Mouse (Mus musculus): ENCODE measurements around the gene Ebf4. TPM values are rescaled to one million over a fixed set of nuclear protein-coding genes. Genes with fewer than 3 reads are reported as not detected.

The Ebf4 gene
- polyA plus RNA-seq, 1 experiment, result not detected

- no peaks in the 10 kb centered on the region for H3K4me1 ChIP-seq (ENCODE audit: control insufficient read depth, insufficient read depth, low read length)
- H3K27ac ChIP-seq (ENCODE audit: insufficient read depth, low read depth, low read length), result no peak overlapping the region
- WGBS, result 88% methylated on average over 2 of the region's 2 CpGs
- H3K4me3 ChIP-seq (ENCODE audit: insufficient read depth, low read depth, low read length), result no peak overlapping the region
- TF ChIP-seq POLR2A (IDR thresholded peaks at IDR 0.05; ENCODE audit: insufficient read depth, low read depth, low read length) (no peak), CTCF (IDR thresholded peaks at IDR 0.05; ENCODE audit: insufficient read depth, low read depth, low read length) (no peak)
Measured at GRCm38 (mm10) chr2:130388796-130389195, 93.8 kb downstream of the Ebf4 start.

- TF ChIP-seq CTCF (IDR thresholded peaks at IDR 0.05; ENCODE audit: insufficient read depth, low read depth, low read length) (no peak), POLR2A (IDR thresholded peaks at IDR 0.05; ENCODE audit: insufficient read depth, low read depth, low read length) (no peak)
- WGBS, result 90% methylated on average over 11 of the region's 11 CpGs
- no peak overlapping the region for H3K4me3 ChIP-seq (ENCODE audit: insufficient read depth, low read depth, low read length)
- no peak overlapping the region for H3K27ac ChIP-seq (ENCODE audit: insufficient read depth, low read depth, low read length)
- H3K4me1 ChIP-seq (ENCODE audit: control insufficient read depth, insufficient read depth, low read length), result no peaks in the 10 kb centered on the region
Measured at GRCm38 (mm10) chr2:130390993-130391625, 96.1 kb downstream of the Ebf4 start.

GRCm38 (mm10) chr2:130392836-130393235 is 97.9 kb downstream of the Ebf4 start:
- no peak overlapping the region for H3K4me3 ChIP-seq (ENCODE audit: insufficient read depth, low read depth, low read length)
- TF ChIP-seq CTCF (IDR thresholded peaks at IDR 0.05; ENCODE audit: insufficient read depth, low read depth, low read length) (no peak), POLR2A (IDR thresholded peaks at IDR 0.05; ENCODE audit: insufficient read depth, low read depth, low read length) (no peak)
- 90% methylated on average over 3 of the region's 3 CpGs for WGBS
- peaks cover 10% of the 10 kb centered on the region for H3K4me1 ChIP-seq (ENCODE audit: control insufficient read depth, insufficient read depth, low read length)
- H3K27ac ChIP-seq (ENCODE audit: insufficient read depth, low read depth, low read length), result no peak overlapping the region

GRCm38 (mm10) chr2:130395696-130396095 is 100.7 kb downstream of the Ebf4 start:
- TF ChIP-seq POLR2A (IDR thresholded peaks at IDR 0.05; ENCODE audit: insufficient read depth, low read depth, low read length) (no peak), CTCF (IDR thresholded peaks at IDR 0.05; ENCODE audit: insufficient read depth, low read depth, low read length) (no peak)
- H3K4me3 ChIP-seq (ENCODE audit: insufficient read depth, low read depth, low read length), result no peak overlapping the region
- H3K4me1 ChIP-seq (ENCODE audit: control insufficient read depth, insufficient read depth, low read length), result peaks cover 17% of the 10 kb centered on the region
- WGBS, result 97% methylated on average over 11 of the region's 11 CpGs
- no peak overlapping the region for H3K27ac ChIP-seq (ENCODE audit: insufficient read depth, low read depth, low read length)

- no peak within 1 kb of the TSS for H3K27ac ChIP-seq (ENCODE audit: insufficient read depth, low read depth, low read length)
Measured at GRCm38 (mm10) chr2:130397186-130397985, 102.4 kb downstream of the Ebf4 start, which contains the start of gene Cpxm1. TSS of gene Cpxm1 (minus strand) at chr2:130397574.

GRCm38 (mm10) chr2:130398091-130398490 is 103.1 kb downstream of the Ebf4 start:
- 21% methylated on average over 14 of the region's 14 CpGs for WGBS
- Histone ChIP-seq H3K4me3 (ENCODE audit: insufficient read depth, low read depth, low read length) (no peak overlapping the region), H3K27ac (ENCODE audit: insufficient read depth, low read depth, low read length) (no peak overlapping the region), H3K4me1 (ENCODE audit: control insufficient read depth, insufficient read depth, low read length) (peaks cover 17% of the 10 kb centered on the region)
- TF ChIP-seq CTCF (IDR thresholded peaks at IDR 0.05; ENCODE audit: insufficient read depth, low read depth, low read length) (no peak), POLR2A (IDR thresholded peaks at IDR 0.05; ENCODE audit: insufficient read depth, low read depth, low read length) (no peak)

More at GRCm38 (mm10) chr2:130397186-130397985, 102.4 kb downstream of the Ebf4 start, which contains the start of gene Cpxm1:
- H3K4me3 ChIP-seq (ENCODE audit: insufficient read depth, low read depth, low read length), result peak within 1 kb of the TSS; percentile 42
- H3K4me1 ChIP-seq (ENCODE audit: control insufficient read depth, insufficient read depth, low read length), result peaks cover 17% of the 10 kb centered on the region
- WGBS, result 7% methylated on average over 46 of the region's 53 CpGs
- no peak for TF ChIP-seq CTCF (IDR thresholded peaks at IDR 0.05; ENCODE audit: insufficient read depth, low read depth, low read length)
- TF ChIP-seq POLR2A (IDR thresholded peaks at IDR 0.05; ENCODE audit: insufficient read depth, low read depth, low read length), result no peak

- WGBS, result 100% methylated on average over 1 of the region's 1 CpGs
- no peak for TF ChIP-seq POLR2A (IDR thresholded peaks at IDR 0.05; ENCODE audit: insufficient read depth, low read depth, low read length)
- no peak for TF ChIP-seq CTCF (IDR thresholded peaks at IDR 0.05; ENCODE audit: insufficient read depth, low read depth, low read length)
- no peak overlapping the region for H3K4me3 ChIP-seq (ENCODE audit: insufficient read depth, low read depth, low read length)
- peaks cover 17% of the 10 kb centered on the region for H3K4me1 ChIP-seq (ENCODE audit: control insufficient read depth, insufficient read depth, low read length)
- H3K27ac ChIP-seq (ENCODE audit: insufficient read depth, low read depth, low read length), result no peak overlapping the region
Measured at GRCm38 (mm10) chr2:130400046-130400445, 105.1 kb downstream of the Ebf4 start.

GRCm38 (mm10) chr2:130401891-130402290 is 106.9 kb downstream of the Ebf4 start:
- H3K4me1 ChIP-seq (ENCODE audit: control insufficient read depth, insufficient read depth, low read length), result peaks cover 16% of the 10 kb centered on the region
- 91% methylated on average over 4 of the region's 4 CpGs for WGBS
- H3K4me3 ChIP-seq (ENCODE audit: insufficient read depth, low read depth, low read length), result no peak overlapping the region
- TF ChIP-seq CTCF (IDR thresholded peaks at IDR 0.05; ENCODE audit: insufficient read depth, low read depth, low read length), result no peak
- TF ChIP-seq POLR2A (IDR thresholded peaks at IDR 0.05; ENCODE audit: insufficient read depth, low read depth, low read length), result no peak
- no peak overlapping the region for H3K27ac ChIP-seq (ENCODE audit: insufficient read depth, low read depth, low read length)

GRCm38 (mm10) chr2:130404939-130405338 is 110.0 kb downstream of the Ebf4 start, which contains the start of the genes Gm28372 and 1700020A23Rik:
TSS of gene Gm28372 (plus strand) at chr2:130405239.
TSS of gene 1700020A23Rik (plus strand) at chr2:130405259.
- 100% methylated on average over 1 of the region's 1 CpGs for WGBS

More at GRCm38 (mm10) chr2:130404939-130405338, 110.0 kb downstream of the Ebf4 start, which contains the start of the genes Gm28372 and 1700020A23Rik:
- TF ChIP-seq POLR2A (IDR thresholded peaks at IDR 0.05; ENCODE audit: insufficient read depth, low read depth, low read length) (no peak), CTCF (IDR thresholded peaks at IDR 0.05; ENCODE audit: insufficient read depth, low read depth, low read length) (no peak)
- Histone ChIP-seq H3K4me1 (ENCODE audit: control insufficient read depth, insufficient read depth, low read length) (no peaks in the 10 kb centered on the region), H3K4me3 (ENCODE audit: insufficient read depth, low read depth, low read length) (no peak within 1 kb of the TSS), H3K27ac (ENCODE audit: insufficient read depth, low read depth, low read length) (no peak within 1 kb of the TSS)
